Mouse (Mus musculus): ENCODE measurements around the gene Gm29735. TPM values are rescaled to one million over a fixed set of nuclear protein-coding genes. Genes with fewer than 3 reads are reported as not detected.

The Gm29735 gene
- polyA plus RNA-seq, 1 experiment from 2014 or later, result not detected

Other genes with a start within 250 kb of the Gm29735 start
- gene Tollip, start 238.6 kb downstream of the Gm29735 start, polyA plus RNA-seq (2016; fragmentation: Nextera tagmentation; extraction: Ambion mirVana), result 68.0 and 68.2 TPM in 2 replicates
- 20.5 and 22.9 TPM in 2 replicates for gene Brsk2, start 207.4 kb downstream of the Gm29735 start, polyA plus RNA-seq (2016; fragmentation: Nextera tagmentation; extraction: Ambion mirVana)
- gene Mob2, start 96.0 kb downstream of the Gm29735 start, polyA plus RNA-seq (2016; fragmentation: Nextera tagmentation; extraction: Ambion mirVana), result 50.6 and 50.9 TPM in 2 replicates
- 41.5 and 44.3 TPM in 2 replicates for gene Dusp8, start 61.3 kb downstream of the Gm29735 start, polyA plus RNA-seq (2016; fragmentation: Nextera tagmentation; extraction: Ambion mirVana)
- not detected in 2 replicates for gene Gm45618, start 36.4 kb downstream of the Gm29735 start, polyA plus RNA-seq (2016; fragmentation: Nextera tagmentation; extraction: Ambion mirVana)
- gene Gm39115, start 21.1 kb downstream of the Gm29735 start, polyA plus RNA-seq (2016; fragmentation: Nextera tagmentation; extraction: Ambion mirVana), result not detected in 2 replicates
- not detected in 2 replicates for gene Gm45337, start 12.5 kb downstream of the Gm29735 start, polyA plus RNA-seq (2016; fragmentation: Nextera tagmentation; extraction: Ambion mirVana)
- gene Gm4553, start 8.6 kb upstream of the Gm29735 start, polyA plus RNA-seq (2016; fragmentation: Nextera tagmentation; extraction: Ambion mirVana), result not detected in 2 replicates
- gene Krtap5-2, start 18.9 kb upstream of the Gm29735 start, polyA plus RNA-seq (2016; fragmentation: Nextera tagmentation; extraction: Ambion mirVana), result not detected in 2 replicates
- gene Gm10153, start 33.3 kb upstream of the Gm29735 start, polyA plus RNA-seq (2016; fragmentation: Nextera tagmentation; extraction: Ambion mirVana), result not detected in 2 replicates
- not detected in 2 replicates for gene Krtap5-3, start 44.3 kb upstream of the Gm29735 start, polyA plus RNA-seq (2016; fragmentation: Nextera tagmentation; extraction: Ambion mirVana)
- gene Gm7579, start 54.7 kb upstream of the Gm29735 start, polyA plus RNA-seq (2016; fragmentation: Nextera tagmentation; extraction: Ambion mirVana), result not detected in 2 replicates
- gene Krtap5-5, start 72.9 kb upstream of the Gm29735 start, polyA plus RNA-seq (2016; fragmentation: Nextera tagmentation; extraction: Ambion mirVana), result not detected in 2 replicates
- gene Gm40460, start 84.0 kb upstream of the Gm29735 start, polyA plus RNA-seq (2016; fragmentation: Nextera tagmentation; extraction: Ambion mirVana), result not detected in 2 replicates
- gene Gm2431, start 101.2 kb upstream of the Gm29735 start, polyA plus RNA-seq (2016; fragmentation: Nextera tagmentation; extraction: Ambion mirVana), result not detected in 2 replicates
- gene Gm4559, start 117.2 kb upstream of the Gm29735 start, polyA plus RNA-seq (2016; fragmentation: Nextera tagmentation; extraction: Ambion mirVana), result not detected in 2 replicates
- gene Krtap5-1, start 140.0 kb upstream of the Gm29735 start, polyA plus RNA-seq (2016; fragmentation: Nextera tagmentation; extraction: Ambion mirVana), result not detected in 2 replicates
- gene Krtap5-4, start 146.4 kb upstream of the Gm29735 start, polyA plus RNA-seq (2016; fragmentation: Nextera tagmentation; extraction: Ambion mirVana), result not detected in 2 replicates
- 0.43 and 0.63 TPM in 2 replicates for gene Ifitm10, start 216.6 kb upstream of the Gm29735 start, polyA plus RNA-seq (2016; fragmentation: Nextera tagmentation; extraction: Ambion mirVana)
- 0.56 TPM in 1 of 2 replicates, not detected in the other for gene Gm49369, start 225.6 kb upstream of the Gm29735 start, polyA plus RNA-seq (2016; fragmentation: Nextera tagmentation; extraction: Ambion mirVana)
- gene Ctsd, start 230.9 kb upstream of the Gm29735 start, polyA plus RNA-seq (2016; fragmentation: Nextera tagmentation; extraction: Ambion mirVana), result 163 and 183 TPM in 2 replicates

Measured in midbrain, embryonic 12.5 days (tissue).